Mouse (Mus musculus): ENCODE data around the gene Cd81.

GRCm38 (mm10) chr7:143058221-143058697, 5.7 kb downstream of the Cd81 start:
- TF ChIP-seq CTCF (IDR thresholded peaks at IDR 0.05; ENCODE audit: low read depth, low read length) (no peak), POLR2A (IDR thresholded peaks at IDR 0.05; ENCODE audit: extremely low read depth, insufficient read depth, low read length) (no peak)

Measured in liver, adult 2 months (tissue).